Mouse (Mus musculus) hematopoietic stem cell, adult 5-6 weeks (primary cell): ENCODE measurements around the gene Stra6l. TPM values are rescaled to one million over a fixed set of nuclear protein-coding genes. Genes with fewer than 3 reads are reported as not detected.

Experiments
- ATAC-seq, 2 experiments: fragments of 125-278 bp in 1 of 2; replicated peaks in 1 of 2; 2 replicates each; pipeline ENCODE4 v1.8.0; 2016 to 2017; ENCODE audit warnings: inconsistent platforms in 2 of 2, mild to moderate bottlenecking in 2 of 2, moderate number of reproducible peaks in 2 of 2, low read depth in 1 of 2, moderate TSS enrichment in 1 of 2; ENCODE audit not compliant: low FRiP score in 2 of 2, poor library complexity in 2 of 2, severe bottlenecking in 2 of 2, insufficient read depth in 1 of 2, low TSS enrichment in 1 of 2
- total RNA-seq: library from RNA; stranded (forward); fragments of 172-1452, 232-1000 nt; gene quantifications from 2 replicates; pipeline ENCODE4 v1.2.3, GENCODE M21; 2017

The Stra6l gene
- not detected in 2 replicates for total RNA-seq

GRCm38 (mm10) chr4:45848109-45848824, at the start of gene Stra6l:
TSS of gene Stra6l (plus strand) at chr4:45848664.
- peak in 1 of 2 experiments; percentile 45; a peak in 1 of 4 replicates for ATAC-seq

DNA sequence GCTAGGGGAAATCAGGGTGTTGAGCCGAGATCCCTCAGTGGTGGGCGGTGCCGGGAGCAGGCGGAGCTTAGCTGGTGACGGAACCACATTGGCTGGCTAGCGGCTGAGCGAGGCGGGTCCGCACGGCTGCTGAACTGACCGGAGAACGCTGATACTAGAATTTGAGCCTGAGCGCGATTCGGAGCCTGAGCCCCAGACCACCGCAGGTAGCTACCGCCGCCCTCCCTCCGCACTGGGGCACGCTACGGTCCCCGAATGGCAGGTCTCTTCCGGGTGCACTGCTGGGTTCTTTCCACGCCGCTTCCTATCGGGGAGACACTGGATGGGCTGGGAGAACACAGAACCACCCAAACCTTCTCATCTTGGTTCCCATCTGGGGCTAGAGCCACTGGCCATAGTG, 49.5 kb upstream of the Stra6l start, which contains the start of gene Aldh1b1:
TSS of gene Aldh1b1 (plus strand) at position 59 of the 400 bp plus-strand sequence.
- ATAC-seq: peak; percentile 82 to 92

- ATAC-seq: no peak
These were observed 48.4 kb upstream of the Stra6l start for GRCm38 (mm10) chr4:45799956-45800537.

GRCm38 (mm10) chr4:45802900-45803299, 45.6 kb upstream of the Stra6l start:
- no peak for ATAC-seq

- ATAC-seq: no peak
These were observed 40.4 kb upstream of the Stra6l start for GRCm38 (mm10) chr4:45808034-45808433.

DNA sequence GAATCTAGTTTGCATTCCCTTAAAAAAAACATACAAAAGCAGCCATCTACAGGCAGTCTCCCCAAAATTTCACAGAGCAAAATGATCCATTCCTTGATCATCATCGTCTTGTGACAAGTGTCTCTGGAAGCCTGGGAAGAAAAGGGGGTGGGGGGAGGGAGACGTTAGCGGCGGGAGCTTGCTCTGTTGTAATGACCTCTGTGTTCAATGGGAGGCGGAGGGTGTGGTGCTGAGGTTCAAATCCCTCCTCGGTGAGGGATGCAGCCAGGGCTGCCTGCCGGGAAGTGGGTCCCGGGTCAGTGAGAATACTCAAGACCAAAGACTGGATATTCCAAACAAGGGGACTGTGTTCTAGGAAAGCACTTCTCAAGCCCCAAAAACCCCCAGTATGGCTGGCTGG, 37.2 kb upstream of the Stra6l start:
- no peak for ATAC-seq

GRCm38 (mm10) chr4:45815542-45815941, 32.9 kb upstream of the Stra6l start:
- no peak for ATAC-seq

GRCm38 (mm10) chr4:45818814-45819207, 29.7 kb upstream of the Stra6l start:
- ATAC-seq: no peak

DNA sequence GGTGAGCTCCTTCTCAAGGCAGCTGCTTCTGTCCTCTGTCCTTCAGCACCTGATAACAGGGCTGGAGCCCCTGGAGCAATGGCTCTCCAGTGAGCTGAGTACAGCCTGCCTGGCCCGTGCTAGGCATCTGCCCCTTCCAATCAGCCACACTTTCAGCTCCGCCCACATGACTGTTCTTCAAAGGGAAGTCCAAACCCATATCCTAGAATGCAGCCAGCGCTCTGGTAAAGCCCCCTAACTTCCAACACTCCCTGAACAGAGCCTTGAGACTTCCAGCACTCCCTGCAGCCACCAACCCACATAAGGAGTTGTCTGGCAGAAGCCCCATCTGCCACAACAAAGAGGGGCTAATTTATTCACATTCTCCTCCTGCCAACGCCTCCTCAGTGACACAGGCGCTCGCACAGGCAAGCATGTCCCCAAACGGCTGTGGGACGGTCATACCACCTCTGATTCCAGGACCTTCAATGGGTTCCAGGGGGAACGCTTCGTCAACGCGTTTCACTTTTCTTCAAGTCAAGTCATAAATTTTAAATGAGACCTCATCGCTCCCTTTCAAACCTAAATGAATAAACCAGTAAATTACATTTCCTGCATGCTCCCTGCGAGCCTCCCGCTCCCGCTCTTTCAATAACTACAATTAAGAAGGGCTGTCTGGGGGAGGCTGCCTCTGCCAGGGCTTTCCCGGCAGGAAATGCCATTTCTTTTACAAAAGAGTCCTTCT, 29.1 kb upstream of the Stra6l start:
- peak; percentile 60 to 62; a peak in 2 of 4 replicates for ATAC-seq

GRCm38 (mm10) chr4:45820074-45820830, 28.2 kb upstream of the Stra6l start:
- peak; percentile 50 to 59; a peak in 2 of 4 replicates for ATAC-seq

DNA sequence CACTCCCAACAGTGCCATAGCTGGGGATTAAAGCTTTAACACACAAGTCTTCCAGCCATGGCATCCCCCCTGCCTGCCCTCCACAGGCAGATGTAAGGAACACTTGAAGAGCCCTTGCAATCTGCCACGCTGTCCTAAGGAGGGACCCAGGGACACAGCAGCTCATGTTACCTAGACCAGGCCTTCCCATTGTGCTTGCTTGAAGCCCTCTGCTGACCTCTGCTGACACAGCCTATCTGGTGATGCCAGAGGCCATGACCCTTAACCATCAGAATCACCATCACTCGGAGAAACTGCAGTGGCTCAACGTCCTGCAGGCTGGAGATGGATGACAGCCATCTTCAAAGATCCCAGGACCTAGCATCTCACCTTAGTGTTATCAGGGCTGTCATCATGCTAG, 26.5 kb upstream of the Stra6l start:
- no peak for ATAC-seq

DNA sequence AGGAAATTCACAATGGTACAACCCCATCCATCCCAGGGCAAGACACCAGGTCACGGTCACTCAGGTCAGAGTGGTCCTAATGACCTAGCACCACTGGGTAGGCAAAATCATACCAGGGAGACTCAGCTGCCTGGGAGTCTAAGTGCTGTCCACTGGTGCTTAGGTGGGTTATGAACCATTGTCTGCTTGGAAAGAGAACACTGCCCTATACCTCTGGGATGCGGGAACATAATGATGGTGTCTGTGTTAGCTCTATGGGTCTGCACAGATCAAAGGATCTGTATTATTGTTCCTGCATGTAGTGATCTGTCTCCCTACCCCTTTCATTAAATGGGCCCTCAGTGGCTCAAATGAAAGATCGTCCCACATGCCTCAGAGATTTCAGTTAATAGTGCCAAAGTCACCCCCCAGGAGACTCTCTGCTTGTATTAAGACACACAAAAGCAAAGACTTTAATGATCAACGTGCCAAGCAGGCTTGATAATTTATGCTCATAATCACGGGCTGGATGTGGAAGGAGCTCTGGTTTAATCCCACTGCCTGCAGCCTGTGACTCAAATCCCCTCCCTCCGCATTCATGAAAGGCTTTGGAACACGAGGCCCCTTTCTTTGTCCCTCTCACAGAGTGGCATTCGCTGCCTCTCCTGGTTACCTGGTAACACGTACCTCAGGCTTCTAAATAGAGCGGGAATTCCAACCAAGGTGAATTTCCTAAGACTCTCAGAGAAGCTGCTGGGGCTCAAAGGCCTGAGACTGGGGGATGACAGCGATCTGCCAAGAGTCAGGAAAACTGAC, 25.5 kb upstream of the Stra6l start:
- ATAC-seq: no peak

- ATAC-seq: no peak
These were observed 24.3 kb upstream of the Stra6l start for GRCm38 (mm10) chr4:45824049-45824760.

DNA sequence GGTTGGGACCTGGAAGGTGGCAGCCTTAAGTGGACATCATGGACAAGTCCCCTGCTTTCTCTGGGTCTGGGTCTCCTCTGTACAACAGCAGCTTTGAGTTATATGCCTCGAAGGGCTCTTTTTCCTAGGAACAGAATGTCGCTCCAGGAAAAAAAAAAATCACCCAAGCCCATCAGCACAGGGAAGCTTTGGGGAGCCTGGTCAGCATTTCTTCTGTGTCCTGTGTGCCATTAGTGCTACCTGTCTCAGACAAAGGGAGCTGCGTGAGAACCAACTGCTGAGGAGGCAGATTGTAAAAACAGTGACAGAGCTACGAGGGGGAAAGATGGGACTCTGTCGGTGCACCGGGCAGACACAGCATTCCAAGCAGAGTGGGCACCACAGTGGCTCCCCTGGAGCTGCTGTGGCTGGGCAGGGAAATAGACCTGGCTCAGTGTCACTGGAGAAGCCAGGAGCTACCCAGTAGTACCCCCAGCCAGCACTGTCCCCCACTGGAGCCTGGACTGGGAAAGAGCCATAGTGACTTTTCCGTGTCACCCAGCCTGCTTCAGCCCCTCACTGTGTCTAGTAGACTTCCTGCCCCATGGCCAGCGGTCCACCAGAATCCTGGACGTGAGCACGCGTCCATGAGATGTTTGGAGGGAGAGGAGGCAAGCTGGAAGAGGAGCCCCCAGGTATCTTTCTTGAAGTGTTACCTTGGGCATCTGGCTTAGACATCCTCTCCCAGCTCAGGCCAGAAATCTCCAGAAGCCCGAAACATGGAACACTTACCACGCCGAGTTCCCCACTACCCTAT, 23.5 kb upstream of the Stra6l start:
- no peak for ATAC-seq

- no peak for ATAC-seq
These were observed 22.0 kb upstream of the Stra6l start, which contains the start of gene Igfbpl1 for GRCm38 (mm10) chr4:45826275-45827040. TSS of gene Igfbpl1 (minus strand) at chr4:45826923.
